Mouse (Mus musculus): ENCODE data around the gene 5530401A14Rik. TPM values are rescaled to one million over a fixed set of nuclear protein-coding genes. Genes with fewer than 3 reads are reported as not detected.

5530401A14Rik gene
- polyA plus RNA-seq, 1 experiment from 2014 or later = not detected

GRCm38 (mm10) chr11:81865661-81866382, 5.3 kb downstream of the 5530401A14Rik start:
- WGBS = 59% methylated on average over 10 of the region's 10 CpGs
- no peaks in the 10 kb centered on the region for H3K36me3 ChIP-seq (ENCODE audit: control insufficient read depth, insufficient read depth)
- H3K4me2 ChIP-seq (ENCODE audit: low read depth, low read length) = no peak overlapping the region
- H3K9me3 ChIP-seq (replicated peaks; ENCODE audit: control insufficient read depth, low read length) = no peaks in the 10 kb centered on the region
- no peak overlapping the region for H3K4me3 ChIP-seq (ENCODE audit: low read length)
- H3K27ac ChIP-seq (ENCODE audit: low read length) = no peak overlapping the region
- ATAC-seq (replicated peaks; ENCODE audit: extremely low read depth, insufficient read depth, low FRiP score) = no peak
- H3K9ac ChIP-seq (ENCODE audit: low read length) = no peak overlapping the region
- no peaks in the 10 kb centered on the region for H3K27me3 ChIP-seq (ENCODE audit: control insufficient read depth, insufficient read depth, low read length)
- no peaks in the 10 kb centered on the region for H3K4me1 ChIP-seq (ENCODE audit: control insufficient read depth, insufficient read depth, low read length)

DNA sequence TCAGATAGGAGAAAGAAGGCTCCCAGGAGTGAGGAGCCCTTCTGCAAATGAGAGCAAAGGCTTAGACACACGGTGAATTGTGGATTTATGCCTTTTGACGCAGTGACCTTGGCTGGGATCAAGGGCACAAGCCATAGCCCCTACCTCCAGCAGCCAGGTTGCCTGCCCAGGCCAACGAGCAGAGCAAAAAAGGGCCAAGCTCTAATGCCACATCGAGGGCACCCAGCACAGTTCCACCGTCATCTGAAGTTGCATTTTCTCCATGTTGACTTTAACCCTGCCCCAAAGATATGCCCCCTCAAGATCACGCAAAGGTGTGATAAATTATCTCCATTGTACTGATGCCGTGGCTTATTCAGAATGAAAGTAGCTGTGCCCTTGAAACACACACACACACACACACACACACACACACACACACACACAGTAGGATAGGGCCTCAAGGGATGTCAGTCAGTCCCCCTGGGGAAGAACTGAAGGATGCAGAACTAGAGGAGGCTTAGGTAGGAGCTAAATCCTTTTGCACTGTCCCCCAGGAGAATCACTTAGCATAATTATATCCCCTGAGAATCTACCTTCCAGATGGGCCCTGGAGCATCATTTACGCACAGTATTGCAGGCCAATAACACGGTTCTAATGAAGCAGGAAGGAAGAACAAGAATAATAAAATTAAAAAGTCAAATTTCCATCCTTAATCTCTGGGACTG, 11.2 kb downstream of the 5530401A14Rik start:
- Histone ChIP-seq H3K27ac (ENCODE audit: low read length) (no peak overlapping the region), H3K9me3 (replicated peaks; ENCODE audit: control insufficient read depth, low read length) (no peaks in the 10 kb centered on the region), H3K4me2 (ENCODE audit: low read depth, low read length) (no peak overlapping the region), H3K4me3 (ENCODE audit: low read length) (no peak overlapping the region), H3K27me3 (ENCODE audit: control insufficient read depth, insufficient read depth, low read length) (no peaks in the 10 kb centered on the region), H3K4me1 (ENCODE audit: control insufficient read depth, insufficient read depth, low read length) (no peaks in the 10 kb centered on the region), H3K36me3 (ENCODE audit: control insufficient read depth, insufficient read depth) (no peaks in the 10 kb centered on the region), H3K9ac (ENCODE audit: low read length) (no peak overlapping the region)
- 25% methylated on average over 9 of the region's 9 CpGs for WGBS
- ATAC-seq (replicated peaks; ENCODE audit: extremely low read depth, insufficient read depth, low FRiP score) = no peak

- WGBS = 76% methylated on average over 6 of the region's 6 CpGs
- no peaks in the 10 kb centered on the region for H3K9me3 ChIP-seq (replicated peaks; ENCODE audit: control insufficient read depth, low read length)
- H3K36me3 ChIP-seq (ENCODE audit: control insufficient read depth, insufficient read depth) = no peaks in the 10 kb centered on the region
- no peak overlapping the region for H3K27ac ChIP-seq (ENCODE audit: low read length)
- no peak overlapping the region for H3K9ac ChIP-seq (ENCODE audit: low read length)
- H3K4me1 ChIP-seq (ENCODE audit: control insufficient read depth, insufficient read depth, low read length) = no peaks in the 10 kb centered on the region
- H3K4me2 ChIP-seq (ENCODE audit: low read depth, low read length) = no peak overlapping the region
- H3K27me3 ChIP-seq (ENCODE audit: control insufficient read depth, insufficient read depth, low read length) = peaks cover 2% of the 10 kb centered on the region; the same call in 1 of the 2 replicates
- no peak overlapping the region for H3K4me3 ChIP-seq (ENCODE audit: low read length)
- ATAC-seq (replicated peaks; ENCODE audit: extremely low read depth, insufficient read depth, low FRiP score) = no peak
Measured at GRCm38 (mm10) chr11:81896511-81896910, 36.0 kb downstream of the 5530401A14Rik start.

- 15% methylated on average over 8 of the region's 8 CpGs for WGBS
- no peak overlapping the region for H3K4me2 ChIP-seq (ENCODE audit: low read depth, low read length)
Measured at GRCm38 (mm10) chr11:81897547-81898354, 37.3 kb downstream of the 5530401A14Rik start.

DNA sequence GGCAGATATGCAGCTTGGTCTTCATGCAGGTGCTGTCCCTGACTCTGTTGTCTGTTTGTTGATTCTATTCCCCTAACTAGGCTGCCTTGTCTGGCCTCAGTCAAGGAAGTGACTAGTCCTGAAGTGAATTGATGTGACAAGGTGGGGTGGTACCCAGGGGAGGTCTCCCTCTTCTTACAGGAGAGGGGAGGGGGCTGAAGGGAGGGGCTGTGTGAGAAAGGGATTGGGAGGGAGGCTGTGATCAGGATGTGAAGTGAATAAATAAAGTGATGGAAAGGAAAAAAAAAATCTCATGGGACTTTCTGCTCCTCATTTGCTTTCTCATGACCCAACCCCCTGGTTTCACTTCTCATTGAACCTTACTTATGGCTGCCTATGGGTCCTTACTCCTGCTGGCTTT, 41.8 kb downstream of the 5530401A14Rik start:
- no peak for ATAC-seq (replicated peaks; ENCODE audit: extremely low read depth, insufficient read depth, low FRiP score)

More at GRCm38 (mm10) chr11:81897547-81898354, 37.3 kb downstream of the 5530401A14Rik start:
- no peak for ATAC-seq (replicated peaks; ENCODE audit: extremely low read depth, insufficient read depth, low FRiP score)
- H3K27me3 ChIP-seq (ENCODE audit: control insufficient read depth, insufficient read depth, low read length) = peaks cover 2% of the 10 kb centered on the region; the same call in 1 of the 2 replicates
- no peaks in the 10 kb centered on the region for H3K36me3 ChIP-seq (ENCODE audit: control insufficient read depth, insufficient read depth)
- H3K4me3 ChIP-seq (ENCODE audit: low read length) = no peak overlapping the region
- H3K9ac ChIP-seq (ENCODE audit: low read length) = no peak overlapping the region
- H3K4me1 ChIP-seq (ENCODE audit: control insufficient read depth, insufficient read depth, low read length) = no peaks in the 10 kb centered on the region
- no peaks in the 10 kb centered on the region for H3K9me3 ChIP-seq (replicated peaks; ENCODE audit: control insufficient read depth, low read length)
- no peak overlapping the region for H3K27ac ChIP-seq (ENCODE audit: low read length)

DNA sequence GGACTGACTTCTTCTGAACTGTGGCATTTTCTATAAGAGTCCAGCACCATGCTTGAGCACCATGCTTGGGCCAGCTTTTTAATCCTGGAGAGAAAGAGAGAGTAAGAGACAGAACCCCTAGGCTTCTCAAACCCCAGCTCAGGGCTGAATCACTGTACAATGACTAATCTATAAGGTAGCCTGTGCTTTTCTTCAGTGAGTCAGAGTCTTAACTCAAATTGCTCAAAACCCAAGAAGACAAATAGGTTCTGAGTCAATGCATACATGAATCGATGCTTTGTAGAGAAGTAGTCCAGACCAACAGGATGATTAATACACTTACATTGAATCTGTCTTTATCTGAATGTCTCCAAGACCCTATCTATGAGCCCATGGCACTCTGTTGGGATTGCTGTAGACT, 48.3 kb downstream of the 5530401A14Rik start:
- Histone ChIP-seq H3K4me2 (ENCODE audit: low read depth, low read length) (no peak overlapping the region), H3K36me3 (ENCODE audit: control insufficient read depth, insufficient read depth) (no peaks in the 10 kb centered on the region), H3K27ac (ENCODE audit: low read length) (no peak overlapping the region), H3K27me3 (ENCODE audit: control insufficient read depth, insufficient read depth, low read length) (no peaks in the 10 kb centered on the region), H3K4me1 (ENCODE audit: control insufficient read depth, insufficient read depth, low read length) (no peaks in the 10 kb centered on the region), H3K9me3 (replicated peaks; ENCODE audit: control insufficient read depth, low read length) (no peaks in the 10 kb centered on the region), H3K9ac (ENCODE audit: low read length) (no peak overlapping the region), H3K4me3 (ENCODE audit: low read length) (no peak overlapping the region)
- 65% methylated on average over 1 of the region's 1 CpGs for WGBS
- ATAC-seq (replicated peaks; ENCODE audit: extremely low read depth, insufficient read depth, low FRiP score) = no peak

More for the DNA sequence above, 41.8 kb downstream of the 5530401A14Rik start:
- Histone ChIP-seq H3K27me3 (ENCODE audit: control insufficient read depth, insufficient read depth, low read length) (peaks cover under 1% of the 10 kb centered on the region; the same call in 1 of the 2 replicates), H3K27ac (ENCODE audit: low read length) (no peak overlapping the region), H3K36me3 (ENCODE audit: control insufficient read depth, insufficient read depth) (no peaks in the 10 kb centered on the region), H3K9ac (ENCODE audit: low read length) (no peak overlapping the region), H3K4me1 (ENCODE audit: control insufficient read depth, insufficient read depth, low read length) (no peaks in the 10 kb centered on the region), H3K4me3 (ENCODE audit: low read length) (no peak overlapping the region), H3K9me3 (replicated peaks; ENCODE audit: control insufficient read depth, low read length) (no peaks in the 10 kb centered on the region), H3K4me2 (ENCODE audit: low read depth, low read length) (no peak overlapping the region)

DNA sequence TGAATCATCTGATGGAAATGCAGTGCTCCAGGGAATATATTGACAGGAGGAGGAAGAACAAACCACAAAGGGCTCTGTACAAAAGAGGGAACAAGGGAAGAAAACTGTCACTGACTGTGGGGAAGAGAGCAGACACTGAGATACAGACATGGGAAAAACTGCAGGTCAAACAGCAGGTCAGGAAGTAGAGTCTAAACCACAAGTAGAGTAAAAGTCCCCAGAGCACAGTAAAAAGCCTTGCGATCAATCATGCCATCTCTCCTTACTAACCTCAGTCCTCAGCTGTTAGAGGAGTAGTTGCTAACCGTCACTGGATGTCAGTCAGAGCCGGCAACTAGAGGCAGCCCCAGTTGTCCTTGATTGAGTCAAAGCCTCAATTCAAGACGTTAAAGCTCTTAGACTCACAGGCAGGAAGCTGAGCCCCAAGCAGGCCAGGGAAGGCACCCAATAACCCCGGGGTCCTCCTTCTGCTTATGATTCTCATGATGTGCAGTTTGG, 49.0 kb downstream of the 5530401A14Rik start:
- Histone ChIP-seq H3K4me2 (ENCODE audit: low read depth, low read length) (no peak overlapping the region), H3K4me3 (ENCODE audit: low read length) (no peak overlapping the region), H3K4me1 (ENCODE audit: control insufficient read depth, insufficient read depth, low read length) (no peaks in the 10 kb centered on the region), H3K36me3 (ENCODE audit: control insufficient read depth, insufficient read depth) (no peaks in the 10 kb centered on the region), H3K9me3 (replicated peaks; ENCODE audit: control insufficient read depth, low read length) (no peaks in the 10 kb centered on the region), H3K9ac (ENCODE audit: low read length) (no peak overlapping the region), H3K27me3 (ENCODE audit: control insufficient read depth, insufficient read depth, low read length) (no peaks in the 10 kb centered on the region), H3K27ac (ENCODE audit: low read length) (no peak overlapping the region)
- ATAC-seq (replicated peaks; ENCODE audit: extremely low read depth, insufficient read depth, low FRiP score) = no peak
- 67% methylated on average over 5 of the region's 5 CpGs for WGBS

GRCm38 (mm10) chr11:81913071-81913470, 52.6 kb downstream of the 5530401A14Rik start:
- Histone ChIP-seq H3K4me2 (ENCODE audit: low read depth, low read length) (no peak overlapping the region), H3K9ac (ENCODE audit: low read length) (no peak overlapping the region), H3K4me3 (ENCODE audit: low read length) (no peak overlapping the region), H3K27ac (ENCODE audit: low read length) (no peak overlapping the region), H3K4me1 (ENCODE audit: control insufficient read depth, insufficient read depth, low read length) (no peaks in the 10 kb centered on the region), H3K36me3 (ENCODE audit: control insufficient read depth, insufficient read depth) (no peaks in the 10 kb centered on the region), H3K27me3 (ENCODE audit: control insufficient read depth, insufficient read depth, low read length) (no peaks in the 10 kb centered on the region), H3K9me3 (replicated peaks; ENCODE audit: control insufficient read depth, low read length) (no peaks in the 10 kb centered on the region)
- 69% methylated on average over 4 of the region's 4 CpGs for WGBS
- ATAC-seq (replicated peaks; ENCODE audit: extremely low read depth, insufficient read depth, low FRiP score) = no peak
